Mouse (Mus musculus) spleen, postnatal 4 days (tissue): Measurements from ENCODE around the gene Zdhhc16.
"Not testable (repeated sequence)": the region's sequence is repeated elsewhere in the genome, so short reads cannot be mapped to it uniquely, and the experiment has no call there.

Experiments
- DNase-seq, 2 experiments: peaks; one replicate each; pipeline ENCODE4 v3.0.0; 2022; ENCODE audit warnings: low spot score in 2 of 2

The Zdhhc16 gene

GRCm38 (mm10) chr19:41913774-41914591 is 19.3 kb upstream of the Zdhhc16 start:
- no peak for DNase-seq

- DNase-seq: not testable (repeated sequence)
Measured at GRCm38 (mm10) chr19:41914592-41914882, 18.7 kb upstream of the Zdhhc16 start.

- DNase-seq: no peak
Measured at GRCm38 (mm10) chr19:41915294-41915693, 18.0 kb upstream of the Zdhhc16 start.

- no peak for DNase-seq
Measured at GRCm38 (mm10) chr19:41916853-41917252, 16.4 kb upstream of the Zdhhc16 start.

GRCm38 (mm10) chr19:41919471-41919870 is 13.8 kb upstream of the Zdhhc16 start:
- DNase-seq: no peak

- no peak for DNase-seq
Measured at GRCm38 (mm10) chr19:41920412-41921067, 12.7 kb upstream of the Zdhhc16 start.

- no peak for DNase-seq
Measured at GRCm38 (mm10) chr19:41932686-41933085, 594 bp upstream of the Zdhhc16 start.

- DNase-seq: no peak
Measured at GRCm38 (mm10) chr19:41934124-41934523, 844 bp downstream of the Zdhhc16 start.

- DNase-seq: no peak
Measured at GRCm38 (mm10) chr19:41935921-41936320, 2.6 kb downstream of the Zdhhc16 start.

- DNase-seq: no peak
Measured at GRCm38 (mm10) chr19:41938539-41938938, 5.3 kb downstream of the Zdhhc16 start.

GRCm38 (mm10) chr19:41943841-41944240 is 10.6 kb downstream of the Zdhhc16 start:
- DNase-seq: no peak

- no peak for DNase-seq
Measured at GRCm38 (mm10) chr19:41952287-41952686, 19.0 kb downstream of the Zdhhc16 start.

GRCm38 (mm10) chr19:41953574-41953973 is 20.3 kb downstream of the Zdhhc16 start:
- no peak for DNase-seq

GRCm38 (mm10) chr19:41969618-41970017 is 36.3 kb downstream of the Zdhhc16 start:
- no peak for DNase-seq

- no peak for DNase-seq
Measured at GRCm38 (mm10) chr19:41973891-41974794, 40.9 kb downstream of the Zdhhc16 start.

GRCm38 (mm10) chr19:41980422-41980818 is 47.1 kb downstream of the Zdhhc16 start:
- no peak for DNase-seq

GRCm38 (mm10) chr19:41980819-41981594 is 47.7 kb downstream of the Zdhhc16 start, which contains the start of gene Mms19:
Mms19 (minus strand) TSS chr19:41981157.
- peak; percentile 98 to 99 for DNase-seq

GRCm38 (mm10) chr19:41981595-41981927 is 48.3 kb downstream of the Zdhhc16 start, which contains the start of gene Ubtd1:
Ubtd1 (plus strand) TSS chr19:41981763.
- no peak for DNase-seq

- no peak for DNase-seq
Measured at GRCm38 (mm10) chr19:41981931-41982790, 48.9 kb downstream of the Zdhhc16 start.

GRCm38 (mm10) chr19:41982791-41983150 is 49.5 kb downstream of the Zdhhc16 start:
- no peak for DNase-seq

GRCm38 (mm10) chr19:41985994-41986393 is 52.7 kb downstream of the Zdhhc16 start:
- no peak for DNase-seq
